Mouse (Mus musculus) T-helper 2 cell (primary cell): ENCODE measurements around the gene Cebpb.

ENCODE experiments used
- in situ Hi-C: fragments of 300-600 bp; cut with MboI, MseI; formaldehyde crosslinking; loops from one replicate; pipeline ENCODE4 v1.15.1; 2025; ENCODE audit warnings: high pct_unique_total_duplicates

Gene Cebpb

DNA sequence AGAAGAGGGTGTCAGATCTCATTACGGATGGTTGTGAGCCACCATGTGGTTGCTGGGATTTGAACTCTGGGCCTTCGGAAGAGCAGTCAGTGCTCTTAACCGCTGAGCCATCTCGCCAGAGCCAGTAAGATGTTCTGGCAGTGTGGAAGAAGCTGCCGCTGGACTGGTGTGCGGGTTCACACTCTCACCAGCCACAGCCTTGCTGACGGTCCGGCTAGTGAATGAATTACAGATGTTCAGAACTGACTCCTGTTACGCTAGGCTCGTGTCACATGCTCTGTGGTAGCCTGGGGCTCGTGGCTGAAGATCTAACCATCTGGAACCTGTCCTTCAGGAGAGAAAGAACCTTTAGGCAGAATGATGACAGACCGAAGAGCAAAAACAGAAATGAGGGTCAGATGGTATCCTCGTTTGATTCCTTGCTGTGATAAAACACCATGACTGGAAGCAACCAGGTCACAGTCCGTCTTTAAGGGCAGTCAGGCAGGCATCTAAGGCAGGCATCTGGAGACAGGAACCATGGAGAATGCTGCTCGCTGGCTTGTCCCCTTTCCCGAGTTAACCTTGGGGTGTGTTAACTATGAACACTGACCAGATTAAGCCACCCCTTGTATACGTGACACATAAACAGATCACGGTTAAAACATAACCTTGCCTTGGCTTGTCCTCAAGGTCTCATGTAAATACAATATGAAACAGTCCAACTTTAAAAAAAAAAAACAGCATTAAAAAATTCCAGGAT lies 22.6 kb upstream of the Cebpb start:
- in situ Hi-C loops = no loop called here

DNA sequence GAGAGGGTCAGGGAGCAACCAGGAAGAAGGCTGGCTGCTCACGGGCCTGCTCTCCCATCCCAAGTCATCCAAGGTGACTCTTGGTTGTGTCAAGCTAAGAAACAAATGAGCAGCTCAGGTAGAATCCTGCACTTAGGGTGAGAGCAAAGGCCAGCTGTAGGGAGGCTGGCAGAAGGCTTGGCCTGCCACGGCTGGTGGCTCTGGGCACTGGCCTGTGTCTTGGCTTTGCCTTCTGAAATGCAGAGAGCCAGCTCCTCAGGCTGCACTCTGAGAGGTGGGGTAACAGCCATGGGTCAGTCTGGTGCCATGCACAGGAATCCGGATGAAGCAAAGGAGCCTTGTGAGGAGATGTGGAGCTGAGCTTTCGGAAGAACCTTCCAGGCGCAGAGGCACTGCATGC lies 20.3 kb upstream of the Cebpb start:
- in situ Hi-C loops = no loop called here

DNA sequence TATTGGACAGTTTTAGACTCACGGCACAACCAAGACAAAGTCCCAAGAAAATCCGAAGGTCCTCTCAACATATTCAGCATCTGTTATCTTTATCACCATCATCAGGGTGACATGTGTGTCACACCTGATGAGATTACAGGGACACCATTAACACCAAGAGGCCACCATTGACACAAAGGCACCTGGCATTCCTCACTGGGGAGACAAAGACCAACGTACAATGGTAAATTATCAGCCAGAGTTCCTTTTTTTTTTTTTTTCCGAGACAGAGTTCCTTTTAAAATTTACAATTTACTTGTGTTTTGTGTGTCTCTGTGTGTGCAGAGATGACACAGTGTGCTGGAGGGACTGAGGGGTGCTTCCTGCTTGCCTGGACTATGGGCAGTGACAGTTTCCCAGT lies 19.3 kb upstream of the Cebpb start:
- in situ Hi-C loops = no loop called here

DNA sequence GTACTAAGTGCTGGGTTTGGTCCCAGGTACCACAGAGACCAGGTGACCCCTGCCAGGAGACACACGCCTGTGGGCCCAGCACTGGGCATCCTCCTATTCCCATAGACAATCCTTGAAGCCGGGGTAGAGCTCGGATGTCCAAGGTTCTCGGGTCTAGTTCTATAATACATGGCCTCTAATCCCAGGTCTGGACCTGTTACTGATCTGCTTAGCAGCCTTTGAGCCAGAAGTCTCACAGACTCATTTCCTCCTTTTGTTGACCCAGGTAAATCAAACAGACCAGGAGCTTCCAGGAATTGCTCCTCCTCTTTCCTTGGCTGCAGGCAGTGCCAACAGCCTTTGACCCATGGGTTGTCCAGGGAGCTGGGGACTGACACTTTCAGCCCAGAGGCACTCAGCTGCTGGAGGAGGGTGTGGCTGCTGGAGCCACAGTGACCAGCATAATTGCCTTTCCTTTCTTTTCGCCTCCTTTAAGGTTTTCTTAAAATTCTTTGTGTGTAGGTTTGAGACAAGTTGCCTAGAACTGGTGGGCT lies 17.5 kb upstream of the Cebpb start:
- in situ Hi-C loops = no loop called here

DNA sequence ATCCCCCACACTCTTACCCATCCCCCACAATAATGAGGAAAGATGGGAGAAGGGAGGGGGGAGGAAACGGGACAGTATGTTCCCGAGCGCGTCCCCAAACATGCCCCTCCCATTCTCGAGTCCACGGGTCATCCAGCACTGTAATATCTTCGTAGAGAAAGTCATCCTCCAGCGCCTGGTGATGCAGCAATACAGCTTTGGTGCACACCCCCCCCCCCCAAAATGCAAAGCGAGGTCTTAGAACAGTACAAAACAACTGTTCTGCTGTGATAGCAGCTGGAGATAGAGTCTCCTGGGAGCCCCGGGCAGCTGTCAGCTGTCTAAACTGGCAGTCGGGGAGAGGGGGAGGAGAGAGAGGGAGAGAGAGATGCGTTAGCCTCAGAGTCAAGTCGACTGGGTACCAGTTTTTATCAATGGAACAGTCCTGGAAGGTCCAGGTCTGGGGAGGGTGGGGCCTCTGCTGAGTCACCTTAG lies 16.5 kb upstream of the Cebpb start:
- in situ Hi-C loops = no loop called here

DNA sequence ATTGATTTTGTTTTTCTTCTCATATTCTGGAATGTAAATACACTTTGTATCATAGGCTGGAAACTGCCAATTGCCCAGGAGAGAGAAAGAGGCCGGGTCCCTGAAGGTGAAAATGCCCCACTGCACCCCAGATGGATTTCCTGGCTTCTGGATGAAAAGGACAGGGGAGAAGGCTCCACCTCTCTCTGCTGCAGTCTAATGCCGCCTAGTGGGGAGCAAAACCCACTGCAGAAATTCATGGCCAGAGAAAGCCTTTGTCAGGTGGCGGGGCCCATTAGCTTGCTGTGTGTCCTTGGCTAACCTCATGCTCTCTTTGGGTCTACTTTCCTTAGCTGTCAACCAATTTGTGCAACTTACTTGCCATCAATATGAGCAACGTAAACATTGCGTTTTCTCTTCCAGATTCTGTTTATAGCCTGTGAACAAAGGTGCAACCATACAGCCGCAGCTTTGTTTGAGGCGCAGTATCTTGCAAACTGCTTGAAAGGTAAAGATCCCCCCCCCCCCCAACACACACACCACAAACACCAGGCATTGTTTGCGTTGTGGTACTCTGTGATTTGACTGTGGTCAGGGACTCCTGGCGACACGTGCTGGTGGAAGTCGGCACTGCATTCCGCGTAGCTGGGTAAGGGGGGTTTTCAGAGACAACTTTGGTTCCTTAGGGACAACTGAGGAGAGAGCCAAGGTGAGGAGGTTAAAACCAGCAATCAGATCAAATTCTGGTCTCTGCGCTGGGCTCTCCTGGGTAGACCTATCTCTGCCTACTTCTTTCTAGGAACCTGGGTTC lies 13.4 kb upstream of the Cebpb start:
- in situ Hi-C loops = no loop called here

DNA sequence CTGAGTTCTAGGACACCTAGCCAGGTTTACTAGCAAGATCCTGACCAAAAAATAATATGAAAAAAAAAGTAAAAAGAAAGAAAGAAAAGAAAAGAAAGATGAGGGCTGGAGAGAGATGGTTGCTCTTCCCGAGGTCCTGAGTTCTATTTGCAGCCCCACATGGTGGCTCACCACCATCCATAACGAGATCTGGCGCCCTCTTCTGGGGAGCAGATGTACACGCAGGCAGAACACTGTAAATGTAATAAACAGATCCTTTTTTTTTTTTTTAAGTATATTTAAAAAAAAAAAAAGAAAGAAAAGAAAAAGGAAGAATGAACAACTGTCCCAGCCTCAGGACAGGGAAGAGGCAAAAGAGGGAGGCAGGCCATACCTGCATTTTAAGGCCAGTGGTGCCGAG lies 10.1 kb upstream of the Cebpb start:
- in situ Hi-C loops = no loop called here

DNA sequence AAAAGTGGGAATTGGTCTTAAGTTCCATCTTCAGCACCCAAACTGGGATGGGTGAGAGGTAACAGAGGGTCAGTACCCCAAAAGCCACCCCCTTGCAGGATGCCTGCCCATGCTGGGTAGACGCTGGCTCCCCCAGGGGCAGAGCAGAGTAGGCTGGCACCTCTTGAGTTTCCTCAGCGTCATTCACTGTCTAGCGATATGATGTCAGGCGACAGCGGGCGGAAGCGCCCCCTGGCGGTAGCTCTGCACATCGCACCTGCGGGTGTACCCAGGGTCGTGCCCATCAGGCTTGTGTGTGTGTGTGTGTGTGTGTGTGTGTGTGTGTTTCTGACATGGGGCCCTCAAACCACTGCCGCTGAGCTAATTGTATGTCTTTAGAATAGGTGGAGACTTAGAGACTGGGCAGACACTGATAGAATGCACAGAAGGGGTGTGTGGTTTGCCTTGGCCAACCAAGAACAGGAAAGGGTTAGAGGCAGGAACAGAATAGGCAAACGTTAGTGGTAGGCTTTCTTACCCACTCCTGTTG lies 8.7 kb upstream of the Cebpb start:
- in situ Hi-C loops = no loop called here

DNA sequence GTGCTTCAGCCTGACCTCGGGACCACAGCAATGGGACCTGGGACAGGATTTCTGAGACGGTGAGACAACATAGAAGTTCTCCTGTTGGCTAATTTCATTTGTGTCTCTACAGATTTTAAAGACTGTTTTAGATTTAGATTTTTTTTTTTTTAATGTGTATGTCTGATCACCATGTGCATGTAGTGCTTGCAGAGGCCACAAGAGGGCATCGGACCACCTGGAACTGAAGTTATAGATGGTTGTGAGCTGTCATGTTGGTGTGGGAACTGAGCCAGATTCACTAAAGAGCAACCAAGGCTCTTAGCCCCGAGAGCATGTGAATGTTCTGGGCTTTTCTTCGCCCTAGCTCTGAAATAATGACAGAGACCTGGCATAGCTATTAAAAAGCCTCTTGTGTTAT lies 8.1 kb upstream of the Cebpb start:
- in situ Hi-C loops = no loop called here

DNA sequence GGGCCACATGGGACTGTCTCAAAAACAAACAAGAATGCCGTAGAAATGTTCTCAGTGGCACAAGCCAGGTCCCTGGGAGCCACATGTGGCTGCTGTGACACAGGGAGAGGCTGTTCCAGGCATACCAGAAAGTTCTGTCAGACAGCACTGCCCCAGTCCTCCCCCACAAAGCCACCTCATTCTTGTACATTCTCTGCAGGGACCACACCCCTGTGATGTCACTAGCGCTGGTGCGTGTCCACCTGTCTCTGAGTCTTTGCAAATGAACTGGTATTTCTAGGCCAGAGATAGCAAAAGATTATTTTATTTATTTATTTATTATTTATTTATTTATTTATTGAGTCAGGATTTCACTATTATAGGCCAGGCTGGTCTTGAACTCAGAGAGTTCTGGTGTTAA lies 5.0 kb upstream of the Cebpb start:
- in situ Hi-C loops = no loop called here

DNA sequence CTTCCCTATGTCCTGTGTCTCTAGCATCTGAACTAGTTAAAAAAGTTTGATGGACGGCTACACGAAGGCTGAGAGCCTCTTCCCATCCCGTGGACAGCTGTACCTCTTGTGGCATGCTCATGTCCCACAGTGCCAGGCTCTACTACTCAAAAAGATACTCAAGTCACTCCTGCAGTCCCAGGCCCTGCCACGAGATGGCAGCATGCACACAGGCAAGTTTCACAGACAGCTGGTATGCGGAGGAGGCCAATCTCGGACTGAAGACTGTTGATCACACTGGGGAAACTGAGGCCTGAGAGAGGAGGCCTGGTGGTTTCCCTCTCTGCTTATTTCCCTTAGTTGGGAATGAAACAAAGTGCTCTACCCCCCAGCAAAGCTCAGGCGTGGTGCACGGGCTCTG lies 3.6 kb upstream of the Cebpb start:
- in situ Hi-C loops = loop anchor here (5.0 kb wide), 1 partner anchor 212 kb away; no protein-coding TSS in a partner anchor

DNA sequence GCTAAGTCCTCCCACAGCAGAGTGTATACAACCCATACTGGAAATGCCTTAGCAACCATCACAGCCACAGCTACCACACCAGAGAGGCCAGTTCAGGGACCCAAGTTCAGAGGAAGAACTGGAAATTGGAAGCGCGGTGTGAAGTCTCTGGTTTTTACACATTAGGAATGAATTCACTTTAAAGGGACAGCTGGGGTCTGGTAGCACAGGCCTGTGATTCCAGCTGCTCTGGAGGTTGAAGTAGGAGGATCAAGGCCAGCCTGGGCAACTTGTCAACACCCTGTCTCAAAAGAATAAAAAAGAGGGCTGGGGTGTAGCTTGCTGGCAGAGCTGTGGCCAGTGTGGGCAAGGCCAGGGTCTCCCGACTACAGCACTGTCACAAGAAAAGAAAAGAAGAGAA lies 2.9 kb upstream of the Cebpb start:
- in situ Hi-C loops = loop anchor here (5.0 kb wide), 1 partner anchor 211 kb away; no protein-coding TSS in a partner anchor

DNA sequence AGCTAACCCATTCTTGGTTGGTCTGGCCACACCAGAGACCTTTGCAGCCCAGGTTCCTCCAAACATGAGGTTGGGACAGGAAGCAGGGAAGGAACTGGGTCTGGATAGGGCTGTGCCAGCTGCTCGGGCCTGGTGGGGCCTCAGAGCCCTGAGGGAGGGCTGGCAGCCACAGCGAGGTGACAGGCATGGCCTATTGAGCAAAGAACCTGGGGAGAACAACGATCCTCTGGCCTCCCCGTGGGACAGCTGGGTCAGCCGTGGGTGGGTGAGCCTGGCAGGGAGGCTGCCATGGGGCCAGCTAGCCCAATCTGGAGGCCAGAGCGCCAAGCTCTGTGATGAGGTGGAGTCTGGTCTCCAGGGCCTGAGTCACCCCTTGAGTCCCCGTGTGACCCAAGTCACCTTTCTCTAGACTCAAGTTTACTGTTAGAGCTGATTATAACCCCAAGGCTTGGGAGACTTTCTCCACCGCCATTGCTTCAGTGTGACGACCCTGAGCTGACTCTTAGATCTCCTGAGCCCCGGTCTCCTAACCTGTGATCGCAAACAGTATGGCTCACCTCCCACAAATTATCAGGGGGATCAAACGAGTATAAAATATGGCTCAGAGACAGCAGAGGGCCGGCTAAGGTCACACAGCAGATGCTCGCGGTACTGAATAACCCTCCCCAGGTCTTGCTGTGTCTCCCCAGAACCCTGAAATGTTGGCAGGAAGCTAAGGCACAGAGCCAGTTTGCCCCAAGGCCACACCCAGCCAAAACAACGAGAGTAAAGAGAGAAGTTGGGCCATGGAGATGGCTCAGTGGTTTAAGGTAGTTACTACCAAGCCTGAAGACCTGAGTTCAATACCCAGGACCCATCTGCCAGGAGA lies 2.1 kb upstream of the Cebpb start:
- in situ Hi-C loops = loop anchor here (5.0 kb wide), 1 partner anchor 211 kb away; no protein-coding TSS in a partner anchor

DNA sequence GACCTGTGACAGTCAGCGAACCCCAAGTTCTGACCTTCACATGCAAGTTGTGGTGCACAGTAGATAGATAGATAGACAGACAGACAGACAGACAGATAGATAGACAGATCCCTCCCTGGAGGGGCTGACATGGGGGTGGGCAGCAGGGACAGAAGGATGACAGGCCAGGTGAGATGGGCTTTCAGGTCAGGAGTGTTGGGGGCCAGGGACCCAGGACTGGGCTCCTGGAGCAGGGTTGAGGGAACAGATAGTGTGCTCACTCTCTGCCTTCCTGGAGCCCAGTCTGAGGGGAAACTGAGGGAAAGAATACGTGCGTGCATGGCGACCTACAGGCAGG lies 1.5 kb upstream of the Cebpb start:
- in situ Hi-C loops = loop anchor here (5.0 kb wide), 1 partner anchor 210 kb away; no protein-coding TSS in a partner anchor

DNA sequence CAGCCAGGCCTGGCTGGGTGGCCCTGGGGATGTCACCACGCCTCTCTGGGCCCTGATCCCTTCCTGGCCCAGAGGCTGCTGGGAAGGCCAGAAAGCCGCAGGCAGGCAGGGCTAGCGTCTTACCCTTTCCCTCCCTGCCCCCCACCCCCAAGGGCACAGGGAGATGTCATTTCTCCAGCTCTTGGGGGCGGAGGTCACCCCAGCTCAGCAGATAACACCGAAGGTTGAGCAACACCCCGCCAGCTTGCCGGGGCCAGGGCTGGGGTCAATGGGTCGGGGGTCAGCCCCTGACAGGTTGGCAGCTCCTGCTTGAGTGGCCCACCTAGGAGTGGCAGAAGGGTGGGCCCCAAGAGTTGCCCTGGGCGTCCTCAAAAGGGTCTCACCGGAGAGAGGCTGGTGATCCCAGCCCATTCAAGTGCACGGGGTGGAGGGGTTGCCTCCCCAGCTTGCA lies 1.0 kb upstream of the Cebpb start:
- in situ Hi-C loops = loop anchor here (5.0 kb wide), 1 partner anchor 210 kb away; no protein-coding TSS in a partner anchor

DNA sequence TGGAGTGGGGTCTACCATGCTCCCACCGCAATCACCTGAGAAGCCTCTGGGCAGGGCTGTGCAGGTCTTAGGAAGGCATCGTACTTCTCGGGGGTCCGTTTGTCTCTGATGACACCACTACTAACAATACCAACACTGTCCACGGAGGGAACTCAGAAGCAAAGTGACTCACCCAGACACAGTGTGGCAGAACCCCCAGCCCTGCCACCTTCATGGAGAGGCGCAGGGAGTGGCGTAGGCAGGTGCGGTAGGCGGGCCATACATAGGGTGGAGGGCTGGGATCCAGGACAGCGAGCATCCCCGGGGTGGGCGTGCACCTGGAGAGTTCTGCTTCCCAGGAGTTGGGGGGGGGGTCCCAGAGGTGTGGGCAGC lies 603 bp upstream of the Cebpb start:
- in situ Hi-C loops = loop anchor here (5.0 kb wide), 1 partner anchor 209 kb away; no protein-coding TSS in a partner anchor

DNA sequence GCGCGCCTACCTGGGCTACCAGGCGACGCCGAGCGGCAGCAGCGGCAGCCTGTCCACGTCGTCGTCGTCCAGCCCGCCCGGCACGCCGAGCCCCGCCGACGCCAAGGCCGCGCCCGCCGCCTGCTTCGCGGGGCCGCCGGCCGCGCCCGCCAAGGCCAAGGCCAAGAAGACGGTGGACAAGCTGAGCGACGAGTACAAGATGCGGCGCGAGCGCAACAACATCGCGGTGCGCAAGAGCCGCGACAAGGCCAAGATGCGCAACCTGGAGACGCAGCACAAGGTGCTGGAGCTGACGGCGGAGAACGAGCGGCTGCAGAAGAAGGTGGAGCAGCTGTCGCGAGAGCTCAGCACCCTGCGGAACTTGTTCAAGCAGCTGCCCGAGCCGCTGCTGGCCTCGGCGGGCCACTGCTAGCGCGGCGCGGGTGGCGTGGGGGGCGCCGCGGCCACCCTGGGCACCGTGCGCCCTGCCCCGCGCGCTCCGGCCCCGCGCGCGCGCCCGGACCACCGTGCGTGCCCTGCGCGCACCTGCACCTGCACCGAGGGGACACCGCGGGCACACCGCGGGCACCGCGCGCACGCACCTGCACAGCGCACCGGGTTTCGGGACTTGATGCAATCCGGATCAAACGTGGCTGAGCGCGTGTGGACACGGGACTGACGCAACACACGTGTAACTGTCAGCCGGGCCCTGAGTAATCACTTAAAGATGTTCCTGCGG lies 945 bp downstream of the Cebpb start, which contains the start of gene Tmem189:
TSS of gene Tmem189 (minus strand) at position 322 of the 718 bp plus-strand sequence.
- in situ Hi-C loops = loop anchor here (5.0 kb wide), 1 partner anchor 208 kb away; no protein-coding TSS in a partner anchor

DNA sequence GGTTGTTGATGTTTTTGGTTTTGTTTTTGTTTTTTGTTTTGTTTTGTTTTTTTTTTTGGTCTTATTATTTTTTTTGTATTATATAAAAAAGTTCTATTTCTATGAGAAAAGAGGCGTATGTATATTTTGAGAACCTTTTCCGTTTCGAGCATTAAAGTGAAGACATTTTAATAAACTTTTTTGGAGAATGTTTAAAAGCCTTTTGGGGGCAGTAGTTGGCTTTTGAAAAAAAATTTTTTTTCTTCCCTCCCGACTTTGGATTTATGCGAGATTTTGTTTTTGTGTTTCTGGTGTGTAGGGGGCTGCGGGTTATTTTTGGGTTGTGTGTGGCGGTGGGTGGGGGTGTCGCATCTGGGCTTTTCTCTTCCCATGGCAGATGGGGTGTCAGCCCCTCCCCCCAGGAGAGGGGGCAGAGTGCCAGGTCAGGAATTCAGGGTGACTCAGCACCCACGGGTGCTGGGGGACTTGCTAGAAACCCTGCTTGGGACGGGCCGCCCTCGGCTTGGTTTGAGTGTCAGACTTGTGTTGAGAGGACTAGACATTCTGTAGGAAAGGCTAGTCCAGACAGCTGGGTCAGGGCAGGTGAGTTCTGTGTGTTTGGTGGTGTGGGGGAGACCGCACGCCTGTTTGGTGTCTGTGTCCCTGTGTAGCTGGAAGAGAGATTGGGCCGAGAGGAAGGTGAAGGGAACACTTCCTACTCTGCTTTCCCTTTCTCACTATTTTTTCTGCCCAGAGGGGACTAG lies 1.7 kb downstream of the Cebpb start:
- in situ Hi-C loops = no loop called here

DNA sequence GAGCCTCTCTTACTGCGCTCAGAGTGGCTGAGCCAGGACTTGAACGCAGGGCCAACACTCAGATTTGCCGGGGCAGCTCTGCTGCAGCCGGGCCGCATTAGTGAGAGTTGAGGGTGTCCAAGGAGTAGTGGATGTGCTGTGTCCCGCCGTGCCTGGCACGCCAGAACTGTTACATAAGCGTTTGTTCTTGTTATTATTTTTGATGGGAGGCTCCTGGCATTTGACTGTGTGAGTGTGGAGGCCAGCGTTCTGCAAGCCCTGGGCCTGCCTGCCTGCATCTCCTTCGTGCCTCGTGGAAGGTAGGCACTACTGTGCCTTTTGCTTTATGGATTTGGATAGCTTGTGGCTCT lies 2.2 kb downstream of the Cebpb start:
- in situ Hi-C loops = no loop called here

DNA sequence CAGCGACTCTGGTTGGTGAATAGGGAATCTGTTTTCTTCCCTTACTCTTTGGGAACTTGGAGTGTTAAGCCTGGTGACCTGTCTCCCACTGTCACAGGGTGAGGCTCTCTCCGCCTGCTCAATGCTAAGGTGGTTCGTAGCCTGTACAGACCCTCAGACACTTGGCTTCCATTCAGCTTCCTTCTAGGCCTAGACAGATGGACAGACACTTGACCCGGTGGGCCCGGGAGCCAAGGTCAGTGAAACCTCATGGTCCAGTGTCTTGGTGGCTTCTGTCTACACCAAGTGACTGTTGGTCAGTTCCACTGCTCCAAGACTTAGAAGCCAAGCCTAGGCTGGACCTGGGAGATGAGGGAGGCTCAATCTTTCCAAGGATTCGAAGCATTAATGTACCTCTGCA lies 2.7 kb downstream of the Cebpb start:
- in situ Hi-C loops = no loop called here
